Mouse (Mus musculus) layer of hippocampus, postnatal 10 days (tissue): ENCODE measurements around the gene Fbxw9. TPM values are rescaled to one million over a fixed set of nuclear protein-coding genes. Genes with fewer than 3 reads are reported as not detected.
"Not testable (repeated sequence)": the region's sequence is repeated elsewhere in the genome, so short reads cannot be mapped to it uniquely, and the experiment has no call there.

Source experiments
- DNase-seq, 2 experiments: peaks; one replicate each; pipeline ENCODE4 v3.0.0; 2021; ENCODE audit warnings: low spot score in 2 of 2
- total RNA-seq, 2 experiments: library from RNA; stranded (reverse); gene quantifications; 2 replicates each; pipeline ENCODE4 v1.2.3; 2021

The Fbxw9 gene
- total RNA-seq, 2 experiments from 2014 or later, result 55.4 to 64.6 TPM

- DNase-seq, result peak; percentile 84 to 89
Measured at GRCm38 (mm10) chr8:85036718-85037365, 23.0 kb upstream of the Fbxw9 start, which contains the start of gene Tnpo2. Gene Tnpo2 (plus strand): TSS chr8:85036915.

DNA sequence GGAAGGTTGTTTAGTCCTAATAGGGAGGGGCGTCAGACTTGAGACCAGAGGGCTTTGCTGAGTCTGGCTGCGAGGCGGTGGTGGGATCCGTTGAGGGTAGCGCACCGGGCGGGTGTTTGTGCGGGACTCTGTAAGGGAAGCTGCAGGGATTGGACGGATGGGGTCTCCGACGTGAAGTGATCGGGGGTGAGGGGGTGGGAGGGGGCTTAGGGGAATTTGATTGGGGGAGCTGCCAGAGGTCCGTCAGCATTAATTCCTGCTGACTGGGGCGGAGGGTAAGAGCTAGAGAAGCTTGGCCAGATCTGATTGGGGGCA is 22.5 kb upstream of the Fbxw9 start:
- no peak for DNase-seq

GRCm38 (mm10) chr8:85037681-85038531 is 21.9 kb upstream of the Fbxw9 start:
- DNase-seq, result peak; percentile 42 to 57

DNA sequence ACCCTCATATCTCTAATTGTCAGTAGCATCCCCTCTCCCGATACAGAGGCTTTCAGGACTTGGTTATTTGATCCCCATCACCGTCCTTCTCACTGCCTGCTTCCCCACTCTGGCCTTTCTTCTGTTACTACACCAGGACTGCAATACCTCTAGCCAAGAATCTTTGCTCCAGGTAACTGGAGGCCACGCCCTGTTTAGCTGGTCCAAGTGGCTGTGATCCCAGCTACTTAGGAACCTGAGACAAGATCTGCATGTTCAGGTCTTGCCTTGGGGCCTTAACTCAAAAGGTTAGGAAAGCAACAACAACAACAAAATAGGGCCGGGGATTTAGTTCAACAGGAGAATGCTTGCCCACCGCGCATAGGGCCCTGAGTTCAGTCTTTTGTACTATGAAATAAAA is 16.2 kb upstream of the Fbxw9 start:
- DNase-seq, result no peak

GRCm38 (mm10) chr8:85057367-85057766 is 2.5 kb upstream of the Fbxw9 start:
- DNase-seq, result no peak

- DNase-seq, result no peak
Measured at GRCm38 (mm10) chr8:85062603-85063002, 2.7 kb downstream of the Fbxw9 start.

GRCm38 (mm10) chr8:85065213-85065612 is 5.4 kb downstream of the Fbxw9 start:
- DNase-seq, result no peak

GRCm38 (mm10) chr8:85067155-85067554 is 7.3 kb downstream of the Fbxw9 start:
- DNase-seq, result no peak

GRCm38 (mm10) chr8:85067982-85068381 is 8.1 kb downstream of the Fbxw9 start, which contains the start of gene Gm5741:
Gene Gm5741 (minus strand): TSS chr8:85067982.
- no peak for DNase-seq

- DNase-seq, result no peak
Measured at GRCm38 (mm10) chr8:85071041-85071440, 11.2 kb downstream of the Fbxw9 start.

GRCm38 (mm10) chr8:85071514-85072281 is 11.8 kb downstream of the Fbxw9 start, which contains the start of gene Dhps:
Gene Dhps (plus strand): TSS chr8:85071757.
- DNase-seq, result peak; percentile 84 to 90

DNA sequence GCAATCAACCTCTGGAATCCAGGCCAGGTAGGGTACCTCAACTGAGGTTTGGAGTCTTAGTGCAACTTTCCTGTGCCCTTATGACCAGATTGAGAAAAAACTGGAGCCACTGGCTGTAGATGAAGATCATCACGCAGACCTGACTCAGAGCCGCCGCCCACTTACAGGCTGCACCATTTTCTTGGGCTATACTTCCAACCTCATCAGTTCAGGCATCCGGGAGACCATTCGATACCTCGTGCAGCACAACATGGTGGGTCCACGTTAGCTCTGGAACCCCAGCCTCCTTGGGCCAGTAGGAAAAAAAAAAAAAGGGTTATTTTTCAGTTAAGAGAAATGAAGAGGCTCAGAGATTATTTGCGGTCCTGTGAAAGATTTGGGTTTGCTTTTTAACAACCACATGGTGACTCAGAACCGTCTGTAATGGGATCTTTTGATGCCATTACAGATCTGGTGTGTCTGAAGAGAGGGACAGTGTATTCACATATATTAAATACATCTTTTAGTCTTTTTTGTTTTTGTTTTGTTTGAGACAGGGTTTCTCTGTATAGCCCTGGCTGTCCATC is 12.6 kb downstream of the Fbxw9 start:
- DNase-seq, result no peak

DNA sequence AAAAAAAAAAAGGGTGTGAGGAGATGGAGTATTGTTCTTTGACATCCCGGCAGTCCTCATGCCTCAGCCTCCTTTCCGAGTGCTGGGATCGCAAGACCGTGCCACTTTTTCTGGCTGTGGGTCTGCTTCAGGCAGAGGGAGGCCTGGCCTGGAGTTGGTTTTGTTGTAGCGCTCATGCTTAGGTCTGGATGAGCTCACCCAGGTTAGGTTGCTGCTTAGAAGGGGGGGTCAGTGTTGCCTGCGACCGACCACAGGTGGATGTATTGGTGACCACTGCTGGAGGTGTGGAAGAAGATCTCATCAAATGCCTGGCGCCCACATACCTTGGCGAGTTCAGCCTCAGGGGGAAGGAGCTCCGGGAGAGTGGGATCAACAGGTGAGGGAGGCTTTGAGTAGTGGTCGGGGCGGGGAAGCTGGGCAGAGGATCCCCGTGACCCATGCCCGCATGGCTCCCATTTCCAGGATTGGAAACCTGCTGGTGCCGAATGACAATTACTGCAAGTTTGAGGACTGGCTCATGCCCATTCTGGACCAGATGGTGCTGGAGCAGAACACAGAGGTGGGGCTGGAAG is 13.3 kb downstream of the Fbxw9 start:
- no peak for DNase-seq

DNA sequence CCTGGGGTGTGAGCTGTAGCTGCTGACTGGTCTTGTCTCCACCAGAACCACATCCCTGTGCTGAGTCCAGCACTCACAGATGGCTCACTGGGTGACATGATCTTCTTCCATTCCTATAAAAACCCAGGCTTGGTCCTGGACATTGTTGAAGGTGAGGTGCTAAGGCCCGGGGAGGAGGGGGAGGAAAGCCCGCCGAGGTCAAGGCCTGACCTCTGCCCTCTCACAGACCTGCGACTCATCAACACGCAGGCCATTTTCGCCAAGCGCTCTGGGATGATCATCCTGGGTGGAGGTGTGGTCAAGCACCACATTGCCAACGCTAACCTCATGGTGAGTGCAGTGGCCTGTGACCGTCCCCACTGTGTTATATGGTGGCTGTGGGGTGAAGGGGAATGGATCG is 14.3 kb downstream of the Fbxw9 start:
- DNase-seq, result no peak

GRCm38 (mm10) chr8:85074617-85075016 is 14.8 kb downstream of the Fbxw9 start:
- no peak for DNase-seq

DNA sequence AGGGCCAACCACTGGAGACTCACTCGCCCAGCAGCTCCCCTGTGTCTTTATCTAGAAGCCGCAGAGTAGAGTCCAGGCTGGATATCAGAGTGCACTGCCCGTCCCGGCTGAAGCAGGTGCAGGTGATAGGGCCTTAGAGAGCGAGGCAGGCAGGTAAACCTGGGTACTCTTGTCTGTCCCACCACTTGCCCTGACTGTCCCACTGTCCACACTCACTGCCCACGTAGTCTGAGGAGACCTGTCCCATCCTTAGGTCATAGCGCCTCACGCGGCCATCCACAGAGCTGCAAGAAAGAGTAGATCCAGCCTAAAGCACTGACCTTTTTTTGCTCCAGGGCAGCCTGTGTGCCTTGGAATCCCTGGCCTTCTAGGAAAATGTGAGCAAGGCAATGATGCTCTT is 16.1 kb downstream of the Fbxw9 start:
- DNase-seq, result peak; percentile 48 to 58

DNA sequence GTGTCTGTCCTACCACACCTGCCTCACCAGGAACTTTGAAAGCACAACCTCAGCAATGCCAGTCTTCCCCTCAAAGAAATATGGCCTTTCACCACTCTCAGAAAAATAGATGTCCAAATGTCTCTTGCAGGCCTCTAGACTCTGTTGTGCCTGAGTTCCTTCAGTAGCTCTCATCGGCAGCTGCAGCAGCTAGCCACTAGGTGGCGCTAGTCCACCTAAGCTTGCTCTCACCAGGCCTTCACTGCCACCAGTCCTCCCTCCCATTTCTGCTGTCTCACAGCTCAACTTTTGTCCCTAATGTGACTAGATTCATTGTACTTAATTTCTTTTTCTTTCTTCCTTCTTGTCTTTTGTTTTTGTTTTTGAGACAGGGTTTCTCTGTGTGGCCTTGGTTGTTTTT is 17.1 kb downstream of the Fbxw9 start:
- peak; percentile 84 to 87 for DNase-seq

- peak in 1 of 2 experiments; percentile 67 for DNase-seq
Measured at GRCm38 (mm10) chr8:85080214-85080531, 20.3 kb downstream of the Fbxw9 start.

DNA sequence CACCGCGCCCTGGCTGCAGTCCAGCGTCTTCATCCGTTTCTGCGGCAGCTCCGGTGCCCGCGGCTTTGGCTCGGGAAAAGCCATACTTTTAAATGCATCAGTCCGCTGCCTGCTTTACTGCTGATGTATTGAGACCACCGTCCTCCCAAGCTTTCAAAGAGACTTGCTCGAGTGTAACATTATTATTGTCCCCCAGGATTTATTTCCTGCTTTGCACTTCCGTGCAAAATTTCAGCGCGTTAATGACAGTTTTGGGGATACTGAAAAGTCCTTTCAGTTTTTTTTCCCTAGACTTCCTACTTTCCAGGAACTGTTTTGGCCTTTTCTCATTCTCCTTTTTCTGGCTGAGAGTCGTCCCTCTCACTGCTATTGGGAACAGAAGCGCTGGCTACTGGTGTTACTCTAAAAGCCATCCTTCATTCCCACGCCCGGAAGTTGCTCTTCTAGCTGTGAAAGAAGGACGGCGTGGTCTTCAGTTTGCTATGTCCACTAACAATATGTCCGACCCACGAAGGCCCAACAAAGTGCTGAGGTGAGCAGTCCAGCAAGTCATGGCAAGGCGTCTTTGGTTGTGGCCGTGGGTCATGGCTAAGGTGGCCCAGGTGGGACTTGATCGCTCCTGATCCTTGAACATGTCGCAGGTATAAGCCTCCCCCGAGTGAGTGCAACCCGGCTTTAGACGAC is 20.8 kb downstream of the Fbxw9 start, which contains the start of gene Wdr83os:
Gene Wdr83os (plus strand): TSS at position 209 of the 684 bp plus-strand sequence.
- peak; percentile 64 to 68 for DNase-seq

- no peak for DNase-seq
Measured at GRCm38 (mm10) chr8:85081216-85081555, 21.3 kb downstream of the Fbxw9 start, which contains the start of gene Wdr83. Gene Wdr83 (minus strand): TSS chr8:85081306.

DNA sequence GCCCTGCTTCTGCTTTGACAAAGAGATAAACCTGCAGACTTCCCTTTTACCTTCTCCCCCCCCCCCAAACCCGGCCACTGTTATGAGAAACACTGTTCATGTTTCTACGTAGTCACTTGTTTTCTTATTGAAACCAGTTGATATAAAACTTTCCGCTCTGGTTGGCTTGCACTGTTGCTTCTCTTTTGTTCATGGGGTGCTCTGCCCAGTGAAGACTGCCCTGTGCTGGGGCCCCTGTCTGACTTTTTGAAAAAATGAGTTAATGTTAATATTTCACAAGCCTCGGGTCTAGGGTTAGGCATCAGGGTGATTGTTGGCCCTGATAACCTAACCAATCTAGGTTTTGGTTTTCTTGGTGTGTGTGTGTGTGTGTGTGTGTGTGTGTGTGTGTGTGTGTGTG is 22.3 kb downstream of the Fbxw9 start:
- not testable (repeated sequence) for DNase-seq
